Mouse (Mus musculus): Measurements from ENCODE around the gene Cwc25.
"Not testable (repeated sequence)": the region's sequence is repeated elsewhere in the genome, so short reads cannot be mapped to it uniquely, and the experiment has no call there.

The Cwc25 gene

GRCm38 (mm10) chr11:97719041-97719440, 47.3 kb downstream of the Cwc25 start:
- DNase-seq = no peak

- no peak for DNase-seq
These were observed 48.0 kb downstream of the Cwc25 start for GRCm38 (mm10) chr11:97718281-97718860.

- DNase-seq = no peak
These were observed 48.7 kb downstream of the Cwc25 start for GRCm38 (mm10) chr11:97717369-97718280.

- DNase-seq = no peak
These were observed 50.3 kb downstream of the Cwc25 start for GRCm38 (mm10) chr11:97716021-97716420.

GRCm38 (mm10) chr11:97714784-97715760, 51.3 kb downstream of the Cwc25 start:
- peak; percentile 35 to 52 for DNase-seq

- no peak for DNase-seq
These were observed 52.0 kb downstream of the Cwc25 start for GRCm38 (mm10) chr11:97714356-97714755.

GRCm38 (mm10) chr11:97713896-97714295, 52.5 kb downstream of the Cwc25 start:
- DNase-seq = peak; percentile 80 to 87

- DNase-seq = no peak
These were observed 54.1 kb downstream of the Cwc25 start for GRCm38 (mm10) chr11:97712286-97712685.

GRCm38 (mm10) chr11:97711200-97711900, 55.0 kb downstream of the Cwc25 start:
- DNase-seq = no peak

- DNase-seq = not testable (repeated sequence)
These were observed 56.3 kb downstream of the Cwc25 start for GRCm38 (mm10) chr11:97710067-97710466.

GRCm38 (mm10) chr11:97703039-97703826, 63.1 kb downstream of the Cwc25 start, which contains the start of gene Psmb3:
TSS of gene Psmb3 (plus strand) at chr11:97703399.
- DNase-seq = peak; percentile 99 to 100

GRCm38 (mm10) chr11:97702393-97702745, 64.0 kb downstream of the Cwc25 start:
- peak; percentile 96 to 97 for DNase-seq

- DNase-seq = no peak
These were observed 64.6 kb downstream of the Cwc25 start for GRCm38 (mm10) chr11:97701581-97702392.

- DNase-seq = peak in 1 of 2 experiments; percentile 48
These were observed 65.4 kb downstream of the Cwc25 start for GRCm38 (mm10) chr11:97700746-97701580.

GRCm38 (mm10) chr11:97700003-97700745, 66.2 kb downstream of the Cwc25 start, which contains the start of gene Pcgf2:
TSS of gene Pcgf2 (minus strand) at chr11:97700497.
- peak; percentile 90 to 93 for DNase-seq

- DNase-seq = peak; percentile 93 to 97
These were observed 66.7 kb downstream of the Cwc25 start for GRCm38 (mm10) chr11:97699626-97700002.

GRCm38 (mm10) chr11:97698741-97699611, 67.4 kb downstream of the Cwc25 start:
- DNase-seq = peak; percentile 75 to 88
